Mouse (Mus musculus): ENCODE results near the gene Psen2. TPM values are rescaled to one million over a fixed set of nuclear protein-coding genes. Genes with fewer than 3 reads are reported as not detected.
A peak's percentile ranks its signal among the peaks of the same experiment; 100 is the strongest.

The Psen2 gene
- polyA plus RNA-seq, 1 experiment from 2014 or later: 8.6 TPM

DNA sequence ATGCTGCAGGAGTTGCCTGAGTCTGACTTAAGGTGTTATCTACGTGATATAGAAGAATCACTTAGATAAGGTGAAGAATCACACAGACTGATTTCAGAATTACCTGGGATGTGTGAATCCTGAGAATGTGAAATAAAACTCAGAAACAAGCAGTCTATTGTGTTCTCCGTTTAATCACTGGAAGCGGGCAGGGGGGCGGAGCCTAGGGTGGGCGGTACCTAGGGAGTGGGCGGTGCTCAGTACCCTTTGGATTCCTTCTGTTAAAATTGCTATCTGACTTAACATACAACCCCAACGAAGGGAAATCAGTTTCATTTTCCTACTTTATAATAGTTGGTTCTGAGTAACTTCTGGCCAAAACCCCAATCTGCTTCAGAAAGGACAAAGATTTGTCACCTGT is 2.2 kb upstream of the Psen2 start:
- Histone ChIP-seq H3K4me3 (ENCODE audit: low read depth, low read length) (no peak overlapping the region), H3K4me2 (ENCODE audit: low read length) (peak overlapping the region; percentile 21; the same call in 1 of the 2 replicates), H3K27ac (ENCODE audit: low read depth, low read length) (no peak overlapping the region), H3K9ac (ENCODE audit: low read length) (no peak overlapping the region), H3K9me3 (replicated peaks; ENCODE audit: control insufficient read depth, low read length) (no peaks in the 10 kb centered on the region), H3K36me3 (ENCODE audit: control insufficient read depth, insufficient read depth, low read length) (no peaks in the 10 kb centered on the region), H3K4me1 (ENCODE audit: control insufficient read depth, insufficient read depth, low read length) (no peaks in the 10 kb centered on the region), H3K27me3 (replicated peaks; ENCODE audit: control insufficient read depth, insufficient read depth, low read length) (no peaks in the 10 kb centered on the region)
- DNase-seq (ENCODE audit: low spot score): no peak
- no peak for ATAC-seq
- 6% methylated on average over 7 of the region's 7 CpGs for WGBS

DNA sequence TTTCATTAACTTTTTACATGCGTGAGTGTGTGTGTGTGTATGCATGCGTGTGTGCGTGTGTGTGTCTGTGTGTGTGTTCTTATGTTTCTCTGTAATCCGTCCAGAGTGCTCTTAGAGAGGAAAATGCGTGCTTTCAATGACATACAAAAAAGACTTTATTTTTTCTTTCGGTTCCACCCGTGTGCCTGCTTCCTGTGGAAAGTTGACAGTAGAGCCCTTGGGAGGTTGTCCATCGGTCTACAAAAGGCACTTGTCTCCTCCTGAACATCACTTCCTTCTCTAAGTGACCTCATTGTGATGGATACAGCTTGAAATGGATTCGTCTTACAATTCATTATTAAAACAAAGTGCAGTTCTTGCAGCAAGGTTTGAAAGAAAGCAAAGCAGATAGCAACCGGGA is 1.6 kb upstream of the Psen2 start:
- H3K4me1 ChIP-seq (ENCODE audit: control insufficient read depth, insufficient read depth, low read length): no peaks in the 10 kb centered on the region
- H3K4me3 ChIP-seq (ENCODE audit: low read depth, low read length): no peak overlapping the region
- ATAC-seq: no peak
- H3K27ac ChIP-seq (ENCODE audit: low read depth, low read length): no peak overlapping the region
- DNase-seq (ENCODE audit: low spot score): no peak
- no peak overlapping the region; the same call in 1 of the 2 replicates for H3K4me2 ChIP-seq (ENCODE audit: low read length)
- no peaks in the 10 kb centered on the region for H3K27me3 ChIP-seq (replicated peaks; ENCODE audit: control insufficient read depth, insufficient read depth, low read length)
- H3K9ac ChIP-seq (ENCODE audit: low read length): no peak overlapping the region; the same call in 1 of the 2 replicates
- H3K36me3 ChIP-seq (ENCODE audit: control insufficient read depth, insufficient read depth, low read length): no peaks in the 10 kb centered on the region
- 65% methylated on average over 10 of the region's 10 CpGs for WGBS
- no peaks in the 10 kb centered on the region for H3K9me3 ChIP-seq (replicated peaks; ENCODE audit: control insufficient read depth, low read length)

DNA sequence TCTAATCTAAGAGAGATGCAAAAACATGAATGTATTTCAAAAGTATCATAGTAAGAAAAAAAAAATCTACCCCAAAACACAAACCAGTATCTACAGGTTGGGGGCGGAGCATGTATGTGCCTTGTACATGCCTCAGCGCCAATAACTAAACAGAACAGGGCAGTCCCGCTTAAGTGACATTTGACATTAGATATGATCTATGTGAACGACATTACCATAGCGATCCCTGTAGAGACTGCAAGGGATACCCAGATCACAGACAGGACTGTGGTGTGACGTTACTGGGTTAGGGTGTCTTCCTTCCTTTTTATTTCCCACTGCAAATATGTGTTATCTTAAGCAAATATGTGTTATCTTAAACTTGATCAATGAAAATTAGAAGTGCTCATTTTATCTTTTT is 1.2 kb upstream of the Psen2 start:
- Histone ChIP-seq H3K4me3 (ENCODE audit: low read depth, low read length) (no peak overlapping the region), H3K4me2 (ENCODE audit: low read length) (no peak overlapping the region), H3K27me3 (replicated peaks; ENCODE audit: control insufficient read depth, insufficient read depth, low read length) (no peaks in the 10 kb centered on the region), H3K4me1 (ENCODE audit: control insufficient read depth, insufficient read depth, low read length) (no peaks in the 10 kb centered on the region), H3K27ac (ENCODE audit: low read depth, low read length) (no peak overlapping the region), H3K9me3 (replicated peaks; ENCODE audit: control insufficient read depth, low read length) (no peaks in the 10 kb centered on the region), H3K9ac (ENCODE audit: low read length) (no peak overlapping the region), H3K36me3 (ENCODE audit: control insufficient read depth, insufficient read depth, low read length) (no peaks in the 10 kb centered on the region)
- ATAC-seq: no peak
- WGBS: 89% methylated on average over 6 of the region's 6 CpGs
- DNase-seq (ENCODE audit: low spot score): no peak

DNA sequence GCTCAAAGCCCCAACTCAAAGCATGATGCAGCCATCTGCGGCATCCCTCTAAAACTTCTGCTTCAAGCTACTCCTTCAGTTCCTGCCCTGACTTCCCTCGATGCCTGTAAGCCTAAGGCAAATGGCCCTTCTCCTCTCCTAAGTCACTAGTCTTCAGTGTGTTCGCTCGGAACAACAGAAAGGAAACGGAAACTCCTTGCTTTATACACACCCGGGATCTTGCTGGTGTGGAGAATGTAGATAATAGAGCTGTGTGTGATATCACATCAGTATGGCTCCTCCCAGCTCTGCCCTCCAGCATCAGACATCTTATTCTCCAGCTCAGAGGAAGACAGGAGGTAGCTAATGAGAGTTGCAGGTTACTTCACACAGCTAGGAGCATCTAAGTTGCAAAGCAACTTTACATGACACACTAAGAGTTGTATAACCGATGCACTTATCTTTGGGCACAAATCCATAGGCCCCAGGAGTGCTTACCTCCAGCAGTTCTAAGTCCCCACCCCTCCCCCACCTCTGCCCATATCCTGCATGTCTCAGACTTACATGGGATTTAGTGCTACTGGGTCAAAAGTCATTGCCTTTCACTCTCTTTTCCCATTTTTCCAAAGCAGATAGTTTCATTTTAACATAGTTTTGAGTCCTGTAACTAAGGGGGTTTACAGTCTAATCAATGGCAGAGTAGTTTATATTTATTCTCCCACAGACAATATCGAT is 1.2 kb downstream of the Psen2 start:
- Histone ChIP-seq H3K27ac (ENCODE audit: low read depth, low read length) (no peak overlapping the region), H3K9me3 (replicated peaks; ENCODE audit: control insufficient read depth, low read length) (no peaks in the 10 kb centered on the region), H3K4me2 (ENCODE audit: low read length) (no peak overlapping the region), H3K36me3 (ENCODE audit: control insufficient read depth, insufficient read depth, low read length) (no peaks in the 10 kb centered on the region), H3K4me3 (ENCODE audit: low read depth, low read length) (no peak overlapping the region), H3K27me3 (replicated peaks; ENCODE audit: control insufficient read depth, insufficient read depth, low read length) (no peaks in the 10 kb centered on the region), H3K4me1 (ENCODE audit: control insufficient read depth, insufficient read depth, low read length) (no peaks in the 10 kb centered on the region), H3K9ac (ENCODE audit: low read length) (no peak overlapping the region)
- no peak for DNase-seq (ENCODE audit: low spot score)
- 84% methylated on average over 8 of the region's 8 CpGs for WGBS
- no peak for ATAC-seq

DNA sequence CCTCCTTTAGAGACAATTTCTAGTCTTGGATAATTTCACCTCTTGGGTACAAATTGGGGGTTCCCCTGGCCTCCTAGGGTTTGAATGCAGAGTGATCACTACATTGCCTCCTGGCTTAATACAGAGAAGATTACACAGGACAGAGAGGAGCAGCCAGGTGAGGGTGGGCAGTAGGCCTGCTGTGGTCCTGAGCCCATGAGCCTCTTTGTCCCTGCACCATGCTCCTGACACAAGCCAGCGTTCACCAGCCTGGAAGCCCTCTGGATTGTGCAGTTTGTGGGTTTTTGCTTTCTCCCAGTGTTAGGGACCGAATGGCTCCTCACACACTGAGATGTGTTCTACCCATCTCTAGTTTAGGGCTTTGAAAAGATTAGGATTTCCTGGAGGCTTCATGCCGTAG is 1.8 kb downstream of the Psen2 start:
- Histone ChIP-seq H3K36me3 (ENCODE audit: control insufficient read depth, insufficient read depth, low read length) (no peaks in the 10 kb centered on the region), H3K27ac (ENCODE audit: low read depth, low read length) (no peak overlapping the region), H3K27me3 (replicated peaks; ENCODE audit: control insufficient read depth, insufficient read depth, low read length) (no peaks in the 10 kb centered on the region), H3K9me3 (replicated peaks; ENCODE audit: control insufficient read depth, low read length) (no peaks in the 10 kb centered on the region), H3K4me2 (ENCODE audit: low read length) (no peak overlapping the region), H3K4me1 (ENCODE audit: control insufficient read depth, insufficient read depth, low read length) (no peaks in the 10 kb centered on the region), H3K9ac (ENCODE audit: low read length) (no peak overlapping the region), H3K4me3 (ENCODE audit: low read depth, low read length) (no peak overlapping the region)
- DNase-seq (ENCODE audit: low spot score) (no peak), ATAC-seq (no peak)
- WGBS: 90% methylated on average over 3 of the region's 3 CpGs

DNA sequence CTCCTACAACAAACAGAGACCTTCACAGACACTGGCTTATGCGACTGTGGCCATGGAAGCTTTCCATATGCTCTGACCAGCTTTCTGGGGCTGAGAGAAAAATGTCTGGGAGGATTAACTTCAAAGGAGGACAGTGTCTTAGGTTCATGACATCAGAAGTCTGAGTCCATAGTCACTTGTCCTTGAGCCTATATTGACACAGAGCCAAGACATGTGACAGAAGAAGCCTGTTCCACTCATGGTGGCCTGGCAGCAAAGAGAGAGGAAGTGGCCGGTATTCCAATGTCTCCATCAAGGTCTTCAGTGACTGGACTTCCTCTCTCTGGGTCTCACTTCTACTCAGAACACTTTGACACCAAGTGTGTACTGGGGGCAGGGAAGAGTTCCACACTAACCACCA is 2.4 kb downstream of the Psen2 start:
- H3K36me3 ChIP-seq (ENCODE audit: control insufficient read depth, insufficient read depth, low read length): no peaks in the 10 kb centered on the region
- no peak for ATAC-seq

DNA sequence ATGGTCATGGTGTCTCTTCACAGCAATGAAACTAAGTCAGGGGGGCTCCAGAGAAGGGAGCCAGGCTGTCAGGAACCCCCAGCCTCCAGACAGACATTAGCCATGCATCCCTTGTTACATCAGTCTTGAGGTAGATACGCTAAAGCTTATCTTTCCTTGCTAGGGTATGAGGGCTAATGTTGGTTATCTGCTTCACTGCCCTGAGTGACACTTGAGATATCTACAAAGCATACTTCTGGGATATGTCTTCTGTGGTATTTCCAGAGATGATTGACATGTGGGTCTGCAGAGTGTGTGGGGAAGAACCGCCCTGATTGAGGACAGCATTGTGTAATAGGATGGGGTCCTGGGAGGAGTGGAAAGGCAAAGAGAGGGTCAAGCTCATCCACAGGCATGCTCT is 3.5 kb downstream of the Psen2 start:
- DNase-seq (ENCODE audit: low spot score) (no peak), ATAC-seq (no peak)
- Histone ChIP-seq H3K9me3 (replicated peaks; ENCODE audit: control insufficient read depth, low read length) (no peaks in the 10 kb centered on the region), H3K4me1 (ENCODE audit: control insufficient read depth, insufficient read depth, low read length) (peaks cover 4% of the 10 kb centered on the region), H3K36me3 (ENCODE audit: control insufficient read depth, insufficient read depth, low read length) (no peaks in the 10 kb centered on the region), H3K9ac (ENCODE audit: low read length) (no peak overlapping the region), H3K4me3 (ENCODE audit: low read depth, low read length) (no peak overlapping the region), H3K27ac (ENCODE audit: low read depth, low read length) (no peak overlapping the region), H3K4me2 (ENCODE audit: low read length) (no peak overlapping the region), H3K27me3 (replicated peaks; ENCODE audit: control insufficient read depth, insufficient read depth, low read length) (peaks cover 2% of the 10 kb centered on the region; the same call in 1 of the 2 replicates)
- 91% methylated on average over 2 of the region's 2 CpGs for WGBS

More for the DNA sequence above, 2.4 kb downstream of the Psen2 start:
- no peak overlapping the region for H3K9ac ChIP-seq (ENCODE audit: low read length)
- 93% methylated on average over 2 of the region's 2 CpGs for WGBS
- no peak overlapping the region for H3K4me3 ChIP-seq (ENCODE audit: low read depth, low read length)
- H3K9me3 ChIP-seq (replicated peaks; ENCODE audit: control insufficient read depth, low read length): no peaks in the 10 kb centered on the region
- H3K4me2 ChIP-seq (ENCODE audit: low read length): no peak overlapping the region
- DNase-seq (ENCODE audit: low spot score): no peak
- no peak overlapping the region for H3K27ac ChIP-seq (ENCODE audit: low read depth, low read length)
- H3K27me3 ChIP-seq (replicated peaks; ENCODE audit: control insufficient read depth, insufficient read depth, low read length): no peaks in the 10 kb centered on the region
- H3K4me1 ChIP-seq (ENCODE audit: control insufficient read depth, insufficient read depth, low read length): no peaks in the 10 kb centered on the region

DNA sequence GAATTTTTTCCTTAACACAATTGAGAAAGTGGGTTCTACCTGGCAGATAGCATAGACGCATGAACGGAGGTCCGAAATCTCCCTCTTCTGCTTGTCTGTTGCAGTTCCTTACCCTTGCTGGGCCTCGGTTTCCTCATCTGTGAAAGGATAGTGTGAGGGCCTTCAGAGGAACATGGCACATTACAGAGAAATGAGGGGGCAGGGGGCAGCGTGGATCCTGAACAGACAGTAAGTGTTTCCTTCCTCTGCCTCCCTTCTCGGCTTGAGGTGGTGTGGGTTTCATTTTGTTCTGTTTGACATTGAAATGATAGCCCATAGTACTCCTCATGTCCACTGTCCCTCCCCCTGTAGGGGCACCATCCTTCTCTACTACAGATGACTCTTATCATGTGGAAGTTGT is 5.8 kb downstream of the Psen2 start:
- DNase-seq (ENCODE audit: low spot score) (no peak), ATAC-seq (no peak)
- Histone ChIP-seq H3K27me3 (replicated peaks; ENCODE audit: control insufficient read depth, insufficient read depth, low read length) (peaks cover 8% of the 10 kb centered on the region; the same call in 1 of the 2 replicates), H3K9ac (ENCODE audit: low read length) (no peak overlapping the region), H3K9me3 (replicated peaks; ENCODE audit: control insufficient read depth, low read length) (no peaks in the 10 kb centered on the region), H3K4me3 (ENCODE audit: low read depth, low read length) (no peak overlapping the region), H3K4me1 (ENCODE audit: control insufficient read depth, insufficient read depth, low read length) (peaks cover 4% of the 10 kb centered on the region), H3K36me3 (ENCODE audit: control insufficient read depth, insufficient read depth, low read length) (no peaks in the 10 kb centered on the region), H3K27ac (ENCODE audit: low read depth, low read length) (no peak overlapping the region), H3K4me2 (ENCODE audit: low read length) (no peak overlapping the region)
- WGBS: 87% methylated on average over 6 of the region's 6 CpGs

DNA sequence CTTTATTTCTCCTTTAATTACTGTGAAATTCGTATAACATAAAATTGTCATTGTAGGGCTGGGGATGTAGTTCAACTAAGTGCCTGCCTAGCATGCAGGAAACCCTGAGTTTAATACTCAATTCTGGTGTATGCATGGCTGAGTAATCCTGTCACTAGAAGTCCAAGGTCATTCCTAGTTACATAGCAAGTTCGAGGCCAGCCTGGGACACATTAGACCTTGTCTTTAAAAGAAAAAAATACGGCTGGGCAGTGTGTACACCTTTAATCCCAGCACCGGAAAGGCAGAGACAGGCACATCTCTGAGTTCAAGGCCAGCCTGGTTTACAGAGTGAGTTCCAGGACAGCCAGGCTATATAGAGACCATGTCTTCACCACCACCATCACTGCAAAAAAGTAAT is 6.4 kb downstream of the Psen2 start:
- ATAC-seq (no peak), DNase-seq (ENCODE audit: low spot score) (no peak)
- H3K9ac ChIP-seq (ENCODE audit: low read length): peak overlapping the region; percentile 76; the same call in 1 of the 2 replicates
- WGBS: 56% methylated on average over 4 of the region's 4 CpGs
- peaks cover 8% of the 10 kb centered on the region; the same call in 1 of the 2 replicates for H3K27me3 ChIP-seq (replicated peaks; ENCODE audit: control insufficient read depth, insufficient read depth, low read length)
- peak overlapping the region; percentile 79 for H3K4me3 ChIP-seq (ENCODE audit: low read depth, low read length)
- H3K27ac ChIP-seq (ENCODE audit: low read depth, low read length): no peak overlapping the region
- peaks cover 4% of the 10 kb centered on the region for H3K4me1 ChIP-seq (ENCODE audit: control insufficient read depth, insufficient read depth, low read length)
- no peaks in the 10 kb centered on the region for H3K9me3 ChIP-seq (replicated peaks; ENCODE audit: control insufficient read depth, low read length)
- H3K36me3 ChIP-seq (ENCODE audit: control insufficient read depth, insufficient read depth, low read length): no peaks in the 10 kb centered on the region
- peak overlapping the region; percentile 79 for H3K4me2 ChIP-seq (ENCODE audit: low read length)
